Mouse (Mus musculus) neural tube, embryonic 14.5 days (tissue): Measurements from ENCODE around the gene Tcte1. TPM values are rescaled to one million over a fixed set of nuclear protein-coding genes. Genes with fewer than 3 reads are reported as not detected.

Source experiments
- ATAC-seq: fragments of 200-750 bp; cut with Nextera tagmentation; 2 replicates; pipeline ENCODE4 v1.8.0; 2017; ENCODE audit warnings: low read depth, mild to moderate bottlenecking, moderate TSS enrichment, moderate library complexity
- H3K27ac ChIP-seq: fragments of 300-500 bp; sonication (generic); 2 replicates; pipeline ENCODE4 v1.5.1; 2014; ENCODE audit warnings: low read depth, mild to moderate bottlenecking, control low read depth, low read length, moderate library complexity, mixed read lengths
- H3K27me3 ChIP-seq: fragments of 300-500 bp; sonication (generic); 2 replicates; pipeline ENCODE4 v1.6.1; 2014; ENCODE audit warnings: low read length; ENCODE audit not compliant: control insufficient read depth, insufficient read depth
- H3K36me3 ChIP-seq: fragments of 300-500 bp; sonication (generic); 2 replicates; pipeline ENCODE4 v1.6.1; 2014; ENCODE audit warnings: low read length, mixed read lengths; ENCODE audit not compliant: control insufficient read depth, insufficient read depth
- H3K4me1 ChIP-seq: fragments of 300-500 bp; sonication (generic); 2 replicates; pipeline ENCODE4 v1.6.1; 2014; ENCODE audit warnings: low read length; ENCODE audit not compliant: control insufficient read depth, insufficient read depth
- H3K4me2 ChIP-seq: fragments of 300-500 bp; sonication (generic); 2 replicates; pipeline ENCODE4 v1.6.1; 2014; ENCODE audit warnings: mild to moderate bottlenecking, low read depth, low read length, control low read depth
- H3K4me3 ChIP-seq: fragments of 300-500 bp; sonication (generic); 2 replicates; pipeline ENCODE4 v1.5.1; 2014; ENCODE audit warnings: low read depth, low read length, control low read depth, mixed read lengths
- H3K9ac ChIP-seq: fragments of 300-500 bp; sonication (generic); replicated peaks from 2 replicates; pipeline ENCODE4 v1.6.1; 2014; ENCODE audit warnings: low read depth, mild to moderate bottlenecking, control low read depth, low read length, mixed read lengths
- H3K9me3 ChIP-seq: fragments of 300-500 bp; sonication (generic); 2 replicates; pipeline ENCODE4 v1.6.1; 2016; ENCODE audit warnings: low read length; ENCODE audit not compliant: control insufficient read depth
- WGBS: fragments of 180-500 bp; shearing (Covaris S2); extraction: QIAGEN DNeasy Blood & Tissue Kit; methylation state at CpG from one replicate; pipeline ENCODE4 v1.1.7; 2014; 5-methylcytosine and 5-hydroxymethylcytosine counted together
- polyA plus RNA-seq: library from polyadenylated mRNA; unstranded; fragments of >200 nt; fragmentation: Nextera tagmentation; extraction: Ambion mirVana; gene quantifications from 2 replicates; pipeline ENCODE4 v1.2.1, GENCODE M21; 2014

The Tcte1 gene
- polyA plus RNA-seq, 1 experiment from 2014 or later: 4.2 TPM

- no peak overlapping the region for H3K4me3 ChIP-seq
- H3K4me2 ChIP-seq: no peak overlapping the region
- H3K4me1 ChIP-seq: no peaks in the 10 kb centered on the region
- H3K27me3 ChIP-seq: no peaks in the 10 kb centered on the region
- ATAC-seq: no peak
- no peak overlapping the region for H3K9ac ChIP-seq
- 88% methylated on average over 23 of the region's 23 CpGs for WGBS
- H3K27ac ChIP-seq: no peak overlapping the region
- no peaks in the 10 kb centered on the region for H3K36me3 ChIP-seq
- H3K9me3 ChIP-seq: no peaks in the 10 kb centered on the region
Measured at GRCm38 (mm10) chr17:45488321-45489254, 34.6 kb upstream of the Tcte1 start.

- H3K27ac ChIP-seq: no peak overlapping the region
- no peak for ATAC-seq
- no peaks in the 10 kb centered on the region for H3K27me3 ChIP-seq
- H3K9me3 ChIP-seq: no peaks in the 10 kb centered on the region
- H3K4me1 ChIP-seq: no peaks in the 10 kb centered on the region
- H3K36me3 ChIP-seq: no peaks in the 10 kb centered on the region
- no peak overlapping the region for H3K4me3 ChIP-seq
- H3K9ac ChIP-seq: no peak overlapping the region
- no peak overlapping the region for H3K4me2 ChIP-seq
- 84% methylated on average over 6 of the region's 6 CpGs for WGBS
Measured at GRCm38 (mm10) chr17:45489736-45490135, 33.5 kb upstream of the Tcte1 start.

- WGBS: 81% methylated on average over 13 of the region's 13 CpGs
- Histone ChIP-seq H3K4me3 (no peak overlapping the region), H3K4me2 (no peak overlapping the region), H3K27me3 (no peaks in the 10 kb centered on the region), H3K36me3 (no peaks in the 10 kb centered on the region), H3K9ac (no peak overlapping the region), H3K4me1 (no peaks in the 10 kb centered on the region), H3K27ac (no peak overlapping the region), H3K9me3 (no peaks in the 10 kb centered on the region)
- ATAC-seq: no peak
Measured at GRCm38 (mm10) chr17:45490532-45491154, 32.6 kb upstream of the Tcte1 start.

- no peak overlapping the region for H3K4me2 ChIP-seq
- WGBS: 82% methylated on average over 11 of the region's 11 CpGs
Measured at GRCm38 (mm10) chr17:45495398-45495797, 27.8 kb upstream of the Tcte1 start.

GRCm38 (mm10) chr17:45498397-45498796, 24.8 kb upstream of the Tcte1 start:
- Histone ChIP-seq H3K36me3 (no peaks in the 10 kb centered on the region), H3K27ac (no peak overlapping the region), H3K4me1 (no peaks in the 10 kb centered on the region), H3K4me2 (no peak overlapping the region), H3K4me3 (no peak overlapping the region), H3K9me3 (no peaks in the 10 kb centered on the region), H3K27me3 (no peaks in the 10 kb centered on the region), H3K9ac (no peak overlapping the region)
- WGBS: 85% methylated on average over 13 of the region's 13 CpGs
- no peak for ATAC-seq

More at GRCm38 (mm10) chr17:45495398-45495797, 27.8 kb upstream of the Tcte1 start:
- Histone ChIP-seq H3K9me3 (no peaks in the 10 kb centered on the region), H3K27me3 (no peaks in the 10 kb centered on the region), H3K27ac (no peak overlapping the region), H3K4me1 (no peaks in the 10 kb centered on the region), H3K9ac (no peak overlapping the region), H3K36me3 (no peaks in the 10 kb centered on the region), H3K4me3 (no peak overlapping the region)
- no peak for ATAC-seq

GRCm38 (mm10) chr17:45499516-45499915, 23.7 kb upstream of the Tcte1 start:
- no peak for ATAC-seq
- no peak overlapping the region for H3K4me2 ChIP-seq
- no peaks in the 10 kb centered on the region for H3K9me3 ChIP-seq
- H3K27ac ChIP-seq: no peak overlapping the region
- H3K36me3 ChIP-seq: no peaks in the 10 kb centered on the region
- no peak overlapping the region for H3K4me3 ChIP-seq
- no peaks in the 10 kb centered on the region for H3K4me1 ChIP-seq
- no peak overlapping the region for H3K9ac ChIP-seq
- no peaks in the 10 kb centered on the region for H3K27me3 ChIP-seq
- 48% methylated on average over 2 of the region's 2 CpGs for whole genome bisulfite sequencing

GRCm38 (mm10) chr17:45500981-45501380, 22.3 kb upstream of the Tcte1 start:
- H3K9me3 ChIP-seq: no peaks in the 10 kb centered on the region
- no peaks in the 10 kb centered on the region for H3K36me3 ChIP-seq
- WGBS: 19% methylated on average over 4 of the region's 4 CpGs
- no peak overlapping the region for H3K9ac ChIP-seq
- no peak overlapping the region for H3K27ac ChIP-seq
- H3K27me3 ChIP-seq: no peaks in the 10 kb centered on the region
- no peak overlapping the region for H3K4me3 ChIP-seq
- ATAC-seq: no peak
- H3K4me1 ChIP-seq: no peaks in the 10 kb centered on the region
- no peak overlapping the region for H3K4me2 ChIP-seq

GRCm38 (mm10) chr17:45502324-45502723, 20.9 kb upstream of the Tcte1 start:
- Histone ChIP-seq H3K27ac (no peak overlapping the region), H3K27me3 (no peaks in the 10 kb centered on the region), H3K36me3 (no peaks in the 10 kb centered on the region), H3K9me3 (no peaks in the 10 kb centered on the region), H3K4me1 (no peaks in the 10 kb centered on the region), H3K9ac (no peak overlapping the region), H3K4me3 (no peak overlapping the region), H3K4me2 (no peak overlapping the region)
- no peak for ATAC-seq
- WGBS: 68% methylated on average over 4 of the region's 4 CpGs

- Histone ChIP-seq H3K4me1 (no peaks in the 10 kb centered on the region), H3K36me3 (no peaks in the 10 kb centered on the region), H3K27me3 (no peaks in the 10 kb centered on the region), H3K9me3 (no peaks in the 10 kb centered on the region), H3K4me2 (no peak overlapping the region), H3K9ac (no peak overlapping the region), H3K4me3 (no peak overlapping the region), H3K27ac (no peak overlapping the region)
- 65% methylated on average over 5 of the region's 5 CpGs for WGBS
- no peak for ATAC-seq
Measured at GRCm38 (mm10) chr17:45503301-45503973, 19.8 kb upstream of the Tcte1 start.
